Mouse (Mus musculus): ENCODE measurements around the gene Mark4. TPM values are rescaled to one million over a fixed set of nuclear protein-coding genes. Genes with fewer than 3 reads are reported as not detected.

Mark4 gene
- polyA plus RNA-seq, 1 experiment from 2014 or later = 12.4 TPM

GRCm38 (mm10) chr7:19432475-19432874, 26.1 kb downstream of the Mark4 start:
- ATAC-seq (ENCODE audit: insufficient number of reproducible peaks, insufficient read depth, low FRiP score, low TSS enrichment, low read depth) = no peak
- H3K9me3 ChIP-seq = peaks cover 5% of the 10 kb centered on the region; the same call in 1 of the 2 replicates
- 98% methylated on average over 2 of the region's 2 CpGs for WGBS

GRCm38 (mm10) chr7:19430402-19430801, 28.2 kb downstream of the Mark4 start:
- WGBS = 88% methylated on average over 6 of the region's 6 CpGs
- Histone ChIP-seq H3K4me3 (no peak overlapping the region), H3K36me3 (peaks cover 100% of the 10 kb centered on the region), H3K27me3 (no peaks in the 10 kb centered on the region), H3K9ac (no peak overlapping the region), H3K4me2 (no peak overlapping the region), H3K9me3 (peaks cover 5% of the 10 kb centered on the region; the same call in 1 of the 2 replicates), H3K4me1 (no peaks in the 10 kb centered on the region), H3K27ac (no peak overlapping the region)
- no peak for ATAC-seq (ENCODE audit: insufficient number of reproducible peaks, insufficient read depth, low FRiP score, low TSS enrichment, low read depth)

More at GRCm38 (mm10) chr7:19432475-19432874, 26.1 kb downstream of the Mark4 start:
- Histone ChIP-seq H3K4me2 (no peak overlapping the region), H3K36me3 (peaks cover 100% of the 10 kb centered on the region), H3K27me3 (no peaks in the 10 kb centered on the region), H3K9ac (no peak overlapping the region), H3K4me3 (no peak overlapping the region), H3K4me1 (no peaks in the 10 kb centered on the region), H3K27ac (no peak overlapping the region)

- Histone ChIP-seq H3K9me3 (peaks cover 5% of the 10 kb centered on the region; the same call in 1 of the 2 replicates), H3K9ac (no peak overlapping the region), H3K4me2 (no peak overlapping the region), H3K4me1 (no peaks in the 10 kb centered on the region), H3K27ac (no peak overlapping the region), H3K4me3 (no peak overlapping the region), H3K27me3 (no peaks in the 10 kb centered on the region), H3K36me3 (peaks cover 100% of the 10 kb centered on the region)
- WGBS = 78% methylated on average over 8 of the region's 8 CpGs
- ATAC-seq (ENCODE audit: insufficient number of reproducible peaks, insufficient read depth, low FRiP score, low TSS enrichment, low read depth) = no peak
Observed at GRCm38 (mm10) chr7:19429726-19430125, 28.9 kb downstream of the Mark4 start.

- no peaks in the 10 kb centered on the region for H3K4me1 ChIP-seq
- H3K9me3 ChIP-seq = peaks cover 4% of the 10 kb centered on the region; the same call in 1 of the 2 replicates
- H3K4me2 ChIP-seq = no peak overlapping the region
- H3K9ac ChIP-seq = no peak overlapping the region
- H3K4me3 ChIP-seq = no peak overlapping the region
- ATAC-seq (ENCODE audit: insufficient number of reproducible peaks, insufficient read depth, low FRiP score, low TSS enrichment, low read depth) = no peak
- 71% methylated on average over 15 of the region's 15 CpGs for WGBS
- H3K27ac ChIP-seq = no peak overlapping the region
- H3K27me3 ChIP-seq = no peaks in the 10 kb centered on the region
- H3K36me3 ChIP-seq = peaks cover 87% of the 10 kb centered on the region
Observed at GRCm38 (mm10) chr7:19427999-19428650, 30.5 kb downstream of the Mark4 start.

GRCm38 (mm10) chr7:19426888-19427287, 31.7 kb downstream of the Mark4 start:
- Histone ChIP-seq H3K4me3 (no peak overlapping the region), H3K27ac (no peak overlapping the region), H3K4me1 (no peaks in the 10 kb centered on the region), H3K9me3 (no peaks in the 10 kb centered on the region), H3K36me3 (peaks cover 74% of the 10 kb centered on the region), H3K9ac (no peak overlapping the region), H3K4me2 (no peak overlapping the region), H3K27me3 (peaks cover 6% of the 10 kb centered on the region; the same call in 1 of the 2 replicates)
- 84% methylated on average over 6 of the region's 6 CpGs for WGBS
- no peak for ATAC-seq (ENCODE audit: insufficient number of reproducible peaks, insufficient read depth, low FRiP score, low TSS enrichment, low read depth)

GRCm38 (mm10) chr7:19426349-19426748, 32.3 kb downstream of the Mark4 start:
- Histone ChIP-seq H3K27me3 (peaks cover 11% of the 10 kb centered on the region), H3K4me1 (peaks cover 3% of the 10 kb centered on the region; the same call in 1 of the 2 replicates), H3K27ac (no peak overlapping the region), H3K36me3 (peaks cover 69% of the 10 kb centered on the region), H3K9me3 (no peaks in the 10 kb centered on the region), H3K4me2 (no peak overlapping the region), H3K4me3 (no peak overlapping the region), H3K9ac (no peak overlapping the region)
- no peak for ATAC-seq (ENCODE audit: insufficient number of reproducible peaks, insufficient read depth, low FRiP score, low TSS enrichment, low read depth)
- 70% methylated on average over 6 of the region's 6 CpGs for WGBS

GRCm38 (mm10) chr7:19424051-19424450, 34.6 kb downstream of the Mark4 start:
- Histone ChIP-seq H3K9ac (no peak overlapping the region), H3K4me1 (peaks cover 4% of the 10 kb centered on the region; the same call in 1 of the 2 replicates)
- ATAC-seq (ENCODE audit: insufficient number of reproducible peaks, insufficient read depth, low FRiP score, low TSS enrichment, low read depth) = no peak

GRCm38 (mm10) chr7:19423083-19423482, 35.5 kb downstream of the Mark4 start:
- no peak for ATAC-seq (ENCODE audit: insufficient number of reproducible peaks, insufficient read depth, low FRiP score, low TSS enrichment, low read depth)
- Histone ChIP-seq H3K4me2 (no peak overlapping the region), H3K27ac (no peak overlapping the region), H3K9me3 (no peaks in the 10 kb centered on the region), H3K36me3 (peaks cover 36% of the 10 kb centered on the region), H3K4me1 (peaks cover 4% of the 10 kb centered on the region; the same call in 1 of the 2 replicates), H3K27me3 (peaks cover 44% of the 10 kb centered on the region), H3K9ac (no peak overlapping the region), H3K4me3 (no peak overlapping the region)
- WGBS = 86% methylated on average over 3 of the region's 3 CpGs

More at GRCm38 (mm10) chr7:19424051-19424450, 34.6 kb downstream of the Mark4 start:
- WGBS = 67% methylated on average over 4 of the region's 4 CpGs
- no peak overlapping the region for H3K4me2 ChIP-seq
- H3K36me3 ChIP-seq = peaks cover 46% of the 10 kb centered on the region
- no peaks in the 10 kb centered on the region for H3K9me3 ChIP-seq
- H3K27ac ChIP-seq = no peak overlapping the region
- H3K4me3 ChIP-seq = no peak overlapping the region
- H3K27me3 ChIP-seq = peaks cover 34% of the 10 kb centered on the region

GRCm38 (mm10) chr7:19420821-19421636, 37.6 kb downstream of the Mark4 start:
- H3K4me3 ChIP-seq = peak overlapping the region; percentile 37
- 13% methylated on average over 43 of the region's 43 CpGs for whole genome bisulfite sequencing
- H3K27ac ChIP-seq = no peak overlapping the region
- H3K4me1 ChIP-seq = peaks cover 4% of the 10 kb centered on the region; the same call in 1 of the 2 replicates
- H3K9ac ChIP-seq = no peak overlapping the region
- peaks cover 57% of the 10 kb centered on the region for H3K27me3 ChIP-seq
- no peaks in the 10 kb centered on the region for H3K9me3 ChIP-seq
- ATAC-seq (ENCODE audit: insufficient number of reproducible peaks, insufficient read depth, low FRiP score, low TSS enrichment, low read depth) = peak; percentile 84
- H3K4me2 ChIP-seq = peak overlapping the region; percentile 58
- peaks cover 16% of the 10 kb centered on the region for H3K36me3 ChIP-seq

GRCm38 (mm10) chr7:19420121-19420520, 38.5 kb downstream of the Mark4 start:
- Histone ChIP-seq H3K4me3 (0 out of 2 replicates have a peak overlapping the region, but pooled peaks have one; percentile 2), H3K27me3 (peaks cover 57% of the 10 kb centered on the region), H3K27ac (no peak overlapping the region), H3K9ac (no peak overlapping the region), H3K4me1 (peaks cover 4% of the 10 kb centered on the region; the same call in 1 of the 2 replicates), H3K9me3 (no peaks in the 10 kb centered on the region), H3K4me2 (peak overlapping the region; percentile 36; the same call in 1 of the 2 replicates), H3K36me3 (peaks cover 7% of the 10 kb centered on the region)
- no peak for ATAC-seq (ENCODE audit: insufficient number of reproducible peaks, insufficient read depth, low FRiP score, low TSS enrichment, low read depth)
- 9% methylated on average over 28 of the region's 28 CpGs for WGBS

- no peak overlapping the region for H3K27ac ChIP-seq
- H3K4me2 ChIP-seq = no peak overlapping the region
- ATAC-seq (ENCODE audit: insufficient number of reproducible peaks, insufficient read depth, low FRiP score, low TSS enrichment, low read depth) = no peak
- no peak overlapping the region for H3K4me3 ChIP-seq
- H3K9ac ChIP-seq = no peak overlapping the region
- no peaks in the 10 kb centered on the region for H3K36me3 ChIP-seq
- H3K27me3 ChIP-seq = peaks cover 49% of the 10 kb centered on the region
- WGBS = 76% methylated on average over 15 of the region's 15 CpGs
- peaks cover 4% of the 10 kb centered on the region; the same call in 1 of the 2 replicates for H3K4me1 ChIP-seq
- H3K9me3 ChIP-seq = peaks cover 5% of the 10 kb centered on the region; the same call in 1 of the 2 replicates
Observed at GRCm38 (mm10) chr7:19416590-19416989, 42.0 kb downstream of the Mark4 start.
